In the genomic region with DNA sequence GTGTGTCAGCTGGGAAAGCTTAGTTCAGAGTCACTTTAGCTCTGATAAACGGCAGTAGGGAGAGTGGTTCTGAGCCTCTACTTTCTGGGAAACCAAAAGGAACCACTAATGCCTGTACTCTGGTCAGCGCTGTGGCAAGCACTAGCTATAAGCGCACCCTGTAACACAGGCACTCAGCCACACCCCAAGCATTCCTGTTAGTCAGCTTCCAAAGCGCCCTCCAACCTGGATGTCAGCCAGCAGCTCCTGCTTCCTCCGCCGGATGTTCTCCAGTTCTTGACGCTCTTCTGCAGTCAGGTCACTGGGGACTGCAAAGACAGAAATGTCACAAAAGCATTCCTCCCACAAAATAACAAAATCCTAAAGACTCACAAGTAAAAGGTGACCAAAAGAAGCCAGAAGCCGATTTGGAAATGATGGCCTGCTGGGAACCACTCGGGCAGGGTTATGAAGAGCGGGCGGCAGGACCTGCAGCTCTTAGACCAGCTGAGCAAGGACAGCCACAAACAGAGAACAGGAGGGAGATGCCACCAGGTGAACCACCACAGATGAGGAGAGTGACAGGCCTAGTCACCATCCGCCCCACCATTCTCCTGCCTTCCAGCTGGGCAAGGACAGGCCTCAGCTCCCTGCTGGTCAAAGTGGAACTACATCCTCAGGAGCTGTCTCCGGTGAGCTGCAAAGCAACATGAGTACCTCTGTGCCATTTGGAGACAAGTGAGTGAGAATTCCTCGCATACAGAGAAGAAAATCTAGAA, we compare ENCODE assay signal across 8 mouse cellular contexts. TPM values are rescaled to one million over a fixed set of nuclear protein-coding genes. Genes with fewer than 3 reads are reported as not detected.
DNase-seq lines count a peak whose midpoint lies in the region; ATAC-seq lines count a peak whose summit lies in the region.

No protein-coding gene starts in this region.

- WGBS in forebrain, embryonic 10.5 days, result 91% methylated on average over 14 of the region's 14 CpGs
- 73% methylated on average over 14 of the region's 14 CpGs for WGBS in forebrain, embryonic 14.5 days
- WGBS in embryonic facial prominence, embryonic 13.5 days, result 66% methylated on average over 14 of the region's 14 CpGs
- WGBS in intestine, embryonic 14.5 days, result 56% methylated on average over 14 of the region's 14 CpGs
- 33% methylated on average over 14 of the region's 14 CpGs for WGBS in lung, embryonic 15.5 days

- 0 out of 2 replicates have a peak overlapping the region, but pooled peaks have one; percentile 11 for H3K27ac ChIP-seq in forebrain, embryonic 10.5 days
- no peak overlapping the region for H3K27ac ChIP-seq in forebrain, embryonic 14.5 days (ENCODE audit: low read depth, low read length)
- peak overlapping the region; percentile 63; the same call in 1 of the 2 replicates for H3K27ac ChIP-seq in embryonic facial prominence, embryonic 13.5 days
- peak overlapping the region; percentile 9; the same call in 1 of the 2 replicates for H3K27ac ChIP-seq in intestine, embryonic 14.5 days (ENCODE audit: low read depth)
- peak overlapping the region; percentile 73 for H3K27ac ChIP-seq in lung, embryonic 15.5 days

- no peak for ATAC-seq in forebrain, embryonic 14.5 days
- ATAC-seq in embryonic facial prominence, embryonic 13.5 days (ENCODE audit: insufficient number of reproducible peaks, insufficient read depth, low FRiP score, low TSS enrichment, low read depth), result no peak
- ATAC-seq in intestine, embryonic 14.5 days (replicated peaks; ENCODE audit: low FRiP score, low TSS enrichment, low read depth), result no peak
- ATAC-seq in lung, embryonic 15.5 days (ENCODE audit: borderline replicate concordance, extremely low read depth, low FRiP score, low TSS enrichment), result peak; percentile 81; the same call in 1 of the 2 replicates

- no peaks in the 10 kb centered on the region for H3K9me3 ChIP-seq in forebrain, embryonic 10.5 days
- no peaks in the 10 kb centered on the region for H3K9me3 ChIP-seq in forebrain, embryonic 14.5 days (replicated peaks; ENCODE audit: control insufficient read depth, low read length)
- no peaks in the 10 kb centered on the region for H3K9me3 ChIP-seq in embryonic facial prominence, embryonic 13.5 days
- H3K9me3 ChIP-seq in intestine, embryonic 14.5 days (ENCODE audit: control insufficient read depth, low read length), result no peaks in the 10 kb centered on the region
- no peaks in the 10 kb centered on the region for H3K9me3 ChIP-seq in lung, embryonic 15.5 days

- peaks cover 37% of the 10 kb centered on the region for H3K4me1 ChIP-seq in forebrain, embryonic 10.5 days
- H3K4me1 ChIP-seq in forebrain, embryonic 14.5 days (ENCODE audit: control insufficient read depth, insufficient read depth, low read length), result peaks cover 22% of the 10 kb centered on the region
- peaks cover 35% of the 10 kb centered on the region for H3K4me1 ChIP-seq in embryonic facial prominence, embryonic 13.5 days
- peaks cover 27% of the 10 kb centered on the region for H3K4me1 ChIP-seq in intestine, embryonic 14.5 days (replicated peaks; ENCODE audit: control insufficient read depth, insufficient read depth, low read length)
- H3K4me1 ChIP-seq in lung, embryonic 15.5 days, result peaks cover 50% of the 10 kb centered on the region

- no peak for DNase-seq in forebrain, embryonic 10.5 days (ENCODE audit: extremely low spot score, low spot score)
- no peak for DNase-seq in forebrain, embryonic 14.5 days (ENCODE audit: low spot score)
- peak; percentile 49 for DNase-seq in Muller cell, postnatal 12 days (ENCODE audit: inconsistent ontology term)
- no peak for DNase-seq in intestine, embryonic 14.5 days (ENCODE audit: low spot score)
- no peak for DNase-seq in layer of hippocampus, postnatal 36 days
- DNase-seq in thymus, adult 18-20 months, result no peak

- H3K9ac ChIP-seq in forebrain, embryonic 14.5 days (ENCODE audit: low read length), result no peak overlapping the region
- H3K9ac ChIP-seq in embryonic facial prominence, embryonic 13.5 days, result no peak overlapping the region
- no peak overlapping the region for H3K9ac ChIP-seq in intestine, embryonic 14.5 days (ENCODE audit: low read length)
- H3K9ac ChIP-seq in lung, embryonic 15.5 days, result no peak overlapping the region

- H3K4me3 ChIP-seq in forebrain, embryonic 10.5 days, result no peak overlapping the region
- H3K4me3 ChIP-seq in forebrain, embryonic 14.5 days (ENCODE audit: low read depth, low read length), result no peak overlapping the region
- H3K4me3 ChIP-seq in embryonic facial prominence, embryonic 13.5 days, result no peak overlapping the region
- no peak overlapping the region for H3K4me3 ChIP-seq in intestine, embryonic 14.5 days (ENCODE audit: low read depth, low read length)
- no peak overlapping the region for H3K4me3 ChIP-seq in lung, embryonic 15.5 days

- no peak overlapping the region for H3K4me2 ChIP-seq in forebrain, embryonic 14.5 days (ENCODE audit: low read length)
- no peak overlapping the region for H3K4me2 ChIP-seq in embryonic facial prominence, embryonic 13.5 days
- no peak overlapping the region for H3K4me2 ChIP-seq in intestine, embryonic 14.5 days (ENCODE audit: low read length)
- peak overlapping the region; percentile 21; the same call in 1 of the 2 replicates for H3K4me2 ChIP-seq in lung, embryonic 15.5 days

- H3K27me3 ChIP-seq in forebrain, embryonic 10.5 days (ENCODE audit: poor library complexity, severe bottlenecking), result no peaks in the 10 kb centered on the region
- no peaks in the 10 kb centered on the region for H3K27me3 ChIP-seq in forebrain, embryonic 14.5 days (replicated peaks; ENCODE audit: control insufficient read depth, insufficient read depth, low read length)
- no peaks in the 10 kb centered on the region for H3K27me3 ChIP-seq in embryonic facial prominence, embryonic 13.5 days
- H3K27me3 ChIP-seq in intestine, embryonic 14.5 days (replicated peaks; ENCODE audit: control insufficient read depth, insufficient read depth, low read length), result no peaks in the 10 kb centered on the region
- no peaks in the 10 kb centered on the region for H3K27me3 ChIP-seq in lung, embryonic 15.5 days

- peaks cover 20% of the 10 kb centered on the region for H3K36me3 ChIP-seq in forebrain, embryonic 10.5 days (replicated peaks)
- peaks cover 38% of the 10 kb centered on the region for H3K36me3 ChIP-seq in forebrain, embryonic 14.5 days (ENCODE audit: control insufficient read depth, insufficient read depth, low read length)
- peaks cover 28% of the 10 kb centered on the region for H3K36me3 ChIP-seq in embryonic facial prominence, embryonic 13.5 days
- peaks cover 24% of the 10 kb centered on the region; the same call in 1 of the 2 replicates for H3K36me3 ChIP-seq in intestine, embryonic 14.5 days (ENCODE audit: control insufficient read depth, insufficient read depth, low read length)
- peaks cover 8% of the 10 kb centered on the region; the same call in 1 of the 2 replicates for H3K36me3 ChIP-seq in lung, embryonic 15.5 days

RNA-seq across cellular contexts. Expression of a gene that starts 54.8 kb away (rescaled TPM):
- 10.1 and 11.5 TPM in 2 replicates for polyA plus RNA-seq in forebrain, embryonic 10.5 days (2016; fragmentation: Nextera tagmentation; extraction: Ambion mirVana)
- polyA plus RNA-seq in forebrain, embryonic 14.5 days (2014; fragmentation: Nextera tagmentation; extraction: Ambion mirVana), result 21.9 and 24.8 TPM in 2 replicates
- 15.8 and 16.1 TPM in 2 replicates for polyA plus RNA-seq in embryonic facial prominence, embryonic 13.5 days (2015; fragmentation: Nextera tagmentation; extraction: Ambion mirVana)
- 8.3 and 9.3 TPM in 2 replicates for polyA plus RNA-seq in intestine, embryonic 14.5 days (2014; fragmentation: Nextera tagmentation; extraction: Ambion mirVana)
- 16.6 and 17.7 TPM in 2 replicates for polyA plus RNA-seq in lung, embryonic 15.5 days (2015; fragmentation: Nextera tagmentation; extraction: Ambion mirVana)
- 100 to 1,000 TPM in 1 of 2 experiments, 10 to 100 TPM in 1; 84.3 to 103 TPM for total RNA-seq in layer of hippocampus, postnatal 36 days (2021)
